Mouse (Mus musculus) G1E (cell line): Measurements from ENCODE around the gene Grk3. TPM values are rescaled to one million over a fixed set of nuclear protein-coding genes. Genes with fewer than 3 reads are reported as not detected.

Source experiments
- ATAC-seq: 2 replicates; pipeline ENCODE4 v1.8.0; 2016; ENCODE audit warnings: mild to moderate bottlenecking; ENCODE audit not compliant: insufficient number of reproducible peaks, poor library complexity, low FRiP score, severe bottlenecking; ENCODE audit errors: extremely low read depth
- DNase-seq: peaks from one replicate; pipeline ENCODE4 v3.0.0; 2012; ENCODE audit warnings: low spot score
- H3K27me3 ChIP-seq: 2 replicates; pipeline ENCODE4 v1.6.1; 2012; ENCODE audit warnings: mild to moderate bottlenecking, low read length, inconsistent platforms; ENCODE audit not compliant: insufficient read depth
- H3K36me3 ChIP-seq: replicated peaks from 2 replicates; pipeline ENCODE3; 2012; ENCODE audit warnings: mild to moderate bottlenecking, inconsistent platforms
- H3K4me1 ChIP-seq: 2 replicates; pipeline ENCODE4 v1.6.1; 2012; ENCODE audit warnings: low read depth, low read length, inconsistent platforms, mixed read lengths; ENCODE audit not compliant: insufficient read depth
- H3K4me3 ChIP-seq: 2 replicates; pipeline ENCODE4 v1.5.1; 2012; ENCODE audit warnings: low read depth, mild to moderate bottlenecking, inconsistent platforms, low read length, moderate library complexity, mixed read lengths
- H3K9me3 ChIP-seq: replicated peaks from 2 replicates; pipeline ENCODE4 v1.6.1; 2012; ENCODE audit warnings: inconsistent platforms
- CTCF ChIP-seq: IDR thresholded peaks from 2 replicates; pipeline ENCODE4 v1.5.1; 2012; ENCODE audit warnings: low read depth, low read length, inconsistent platforms, mixed read lengths
- GATA1 ChIP-seq: IDR thresholded peaks from 2 replicates; pipeline ENCODE4 v1.6.1; 2012; ENCODE audit warnings: borderline replicate concordance, low read length, inconsistent platforms, mixed read lengths
- GATA2 ChIP-seq: IDR thresholded peaks from 2 replicates; pipeline ENCODE4 v1.6.1; 2012; ENCODE audit warnings: low read depth, low read length, inconsistent platforms, borderline replicate concordance
- POLR2AphosphoS5 ChIP-seq: IDR thresholded peaks from 2 replicates; pipeline ENCODE4 v1.6.1; 2012; ENCODE audit warnings: low read depth, low read length, inconsistent platforms; ENCODE audit not compliant: insufficient replicate concordance
- TAL1 ChIP-seq: conservative IDR thresholded peaks from 2 replicates; pipeline ENCODE4 v1.6.1; 2012; ENCODE audit warnings: low read depth, low read length, inconsistent platforms, mixed read lengths
- polyA plus RNA-seq: library from polyadenylated mRNA; stranded (reverse); fragments of >175 nt; gene quantifications from 2 replicates; pipeline ENCODE4 v1.2.3, GENCODE M21; 2012
- total RNA-seq, 2 experiments: library from RNA; stranded (forward) in 1 of 2; stranded (reverse) in 1 of 2; fragments of 200-1000 nt in 1 of 2; fragments of >200 nt in 1 of 2; fragmentation: Nextera tagmentation in 1 of 2; gene quantifications; 2 replicates each; pipeline ENCODE4 v1.2.3; 2014 to 2017

The Grk3 gene
- total and polyA plus RNA-seq, 3 experiments, result 0.11 TPM; not detected in 2

DNA sequence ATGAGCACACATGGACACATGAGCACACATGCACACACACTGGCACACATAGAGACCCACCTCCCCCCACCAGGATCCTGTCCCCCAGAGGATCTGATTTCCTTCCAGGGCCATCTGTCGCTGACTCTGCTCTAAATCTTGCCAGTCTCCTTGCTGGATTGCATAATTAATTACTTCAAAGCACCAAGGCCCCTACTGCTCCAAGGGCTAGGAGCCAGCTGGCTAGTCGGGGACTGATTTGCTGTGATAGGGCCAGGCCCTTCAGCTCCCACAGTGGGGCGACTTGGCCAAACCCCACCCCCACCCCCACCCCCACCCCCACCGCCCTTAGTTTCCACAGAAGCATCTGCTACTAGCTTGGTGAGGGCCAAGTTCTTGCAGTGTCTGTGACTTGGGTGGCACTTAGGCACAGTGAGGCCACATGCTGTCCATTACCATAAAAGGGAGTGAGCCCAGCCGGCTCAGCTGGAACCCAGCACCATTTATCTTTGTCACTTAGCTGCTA is 26.0 kb upstream of the Grk3 start:
- Histone ChIP-seq H3K4me3 (no peak overlapping the region), H3K36me3 (no peaks in the 10 kb centered on the region), H3K4me1 (no peaks in the 10 kb centered on the region), H3K9me3 (peaks cover 76% of the 10 kb centered on the region), H3K27me3 (no peaks in the 10 kb centered on the region)
- DNase-seq (no peak), ATAC-seq (no peak)
- TF ChIP-seq GATA1 (no peak), GATA2 (no peak), POLR2AphosphoS5 (no peak), TAL1 (no peak), CTCF (no peak)

- DNase-seq (no peak), ATAC-seq (no peak)
- Histone ChIP-seq H3K36me3 (no peaks in the 10 kb centered on the region), H3K4me3 (no peak overlapping the region), H3K9me3 (peaks cover 75% of the 10 kb centered on the region), H3K4me1 (no peaks in the 10 kb centered on the region), H3K27me3 (no peaks in the 10 kb centered on the region)
- TF ChIP-seq POLR2AphosphoS5 (no peak), GATA2 (no peak), TAL1 (no peak), CTCF (no peak), GATA1 (no peak)
Observed at GRCm38 (mm10) chr5:113040776-113041175, 25.2 kb upstream of the Grk3 start.

DNA sequence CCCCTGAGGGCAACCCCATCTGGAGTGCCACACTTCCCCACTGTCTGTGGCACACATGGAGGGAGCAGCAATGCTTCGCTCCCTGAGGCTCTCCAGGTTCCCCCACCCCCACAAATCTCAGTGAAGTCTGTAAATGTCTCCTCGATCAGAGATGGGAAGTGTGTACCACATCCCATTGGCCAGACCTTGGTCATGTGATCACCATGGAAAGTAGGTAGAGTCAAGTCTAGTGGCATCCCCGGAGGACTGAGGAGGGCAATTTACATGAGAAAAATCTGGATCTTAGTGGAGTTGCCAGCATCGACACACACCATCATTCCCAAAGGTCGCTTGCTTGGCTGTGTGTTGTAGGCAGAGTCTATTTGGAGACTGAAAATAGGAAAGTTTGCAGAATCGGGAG is 23.0 kb upstream of the Grk3 start:
- Histone ChIP-seq H3K4me1 (no peaks in the 10 kb centered on the region), H3K9me3 (peaks cover 80% of the 10 kb centered on the region), H3K4me3 (no peak overlapping the region), H3K27me3 (no peaks in the 10 kb centered on the region), H3K36me3 (no peaks in the 10 kb centered on the region)
- no peak for ATAC-seq
- TF ChIP-seq TAL1 (no peak), POLR2AphosphoS5 (no peak), GATA2 (no peak), GATA1 (no peak), CTCF (no peak)
- no peak for DNase-seq

- Histone ChIP-seq H3K9me3 (peaks cover 81% of the 10 kb centered on the region), H3K4me1 (no peaks in the 10 kb centered on the region), H3K36me3 (no peaks in the 10 kb centered on the region), H3K27me3 (no peaks in the 10 kb centered on the region), H3K4me3 (no peak overlapping the region)
- TF ChIP-seq GATA2 (no peak), CTCF (no peak), GATA1 (no peak), POLR2AphosphoS5 (no peak), TAL1 (no peak)
- DNase-seq (no peak), ATAC-seq (no peak)
Observed at GRCm38 (mm10) chr5:113035094-113036047, 19.8 kb upstream of the Grk3 start.

GRCm38 (mm10) chr5:113031201-113031754 is 15.7 kb upstream of the Grk3 start:
- ATAC-seq, result no peak
- no peak for DNase-seq
- no peaks in the 10 kb centered on the region for H3K4me1 ChIP-seq
- H3K4me3 ChIP-seq, result no peak overlapping the region
- H3K27me3 ChIP-seq, result no peaks in the 10 kb centered on the region
- H3K9me3 ChIP-seq, result peaks cover 86% of the 10 kb centered on the region
- TF ChIP-seq GATA2 (no peak), POLR2AphosphoS5 (no peak), TAL1 (no peak), GATA1 (no peak), CTCF (no peak)
- H3K36me3 ChIP-seq, result no peaks in the 10 kb centered on the region

DNA sequence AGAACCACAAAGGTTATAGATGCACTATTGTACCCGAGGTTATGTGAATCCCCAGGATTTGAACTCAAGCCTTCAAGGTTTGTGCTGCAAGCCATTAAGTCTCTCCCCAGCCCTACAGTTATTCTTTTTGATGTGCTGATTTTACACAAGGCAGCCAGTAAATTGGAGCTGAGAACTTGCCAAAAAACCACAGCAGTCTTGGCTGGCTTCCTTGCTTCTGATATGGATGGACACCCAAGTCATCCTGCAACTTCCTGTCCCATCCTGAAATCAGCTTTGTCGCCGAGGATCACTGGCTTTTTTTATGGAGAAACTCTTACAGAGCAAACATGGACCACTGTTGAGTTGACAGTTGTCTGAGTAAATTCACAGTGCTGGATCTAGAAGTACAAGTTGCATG is 14.5 kb upstream of the Grk3 start:
- DNase-seq (no peak), ATAC-seq (no peak)
- Histone ChIP-seq H3K27me3 (no peaks in the 10 kb centered on the region), H3K4me3 (no peak overlapping the region), H3K4me1 (no peaks in the 10 kb centered on the region), H3K36me3 (no peaks in the 10 kb centered on the region), H3K9me3 (peaks cover 86% of the 10 kb centered on the region)
- TF ChIP-seq CTCF (no peak), GATA2 (no peak), TAL1 (no peak), POLR2AphosphoS5 (no peak), GATA1 (no peak)
